16 mouse cellular contexts compared by ENCODE assay signal in the genomic region with DNA sequence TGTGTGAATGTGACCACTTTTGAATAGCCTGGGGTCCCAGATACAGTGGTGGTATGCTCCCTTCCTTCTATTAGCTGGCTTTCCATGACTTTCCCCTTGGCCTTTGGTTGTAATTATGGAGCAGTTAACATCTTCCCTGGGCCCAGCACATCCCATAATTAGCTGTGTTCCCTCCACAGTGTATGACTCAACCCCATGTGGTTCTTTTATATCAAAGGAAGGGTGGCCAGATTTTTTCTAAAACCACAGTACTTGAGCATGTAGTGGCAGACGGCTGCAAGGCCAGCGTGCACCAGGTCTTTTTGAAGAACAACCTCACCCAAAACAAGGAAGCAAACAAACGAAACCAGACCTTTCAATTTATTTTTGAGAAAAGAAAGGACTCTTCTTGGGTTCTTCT.
DNase-seq lines count a peak whose midpoint lies in the region; ATAC-seq lines count a peak whose summit lies in the region.
"Had no signal": no experiment of that assay in that cellular context is flagged by ENCODE, and none has a peak within 500 bp of the region (broad histone marks: within the 10 kb centered on the region; RNA-seq: fewer than 3 reads in every experiment).

No protein-coding gene starts in this region.

- H3K9ac ChIP-seq in embryonic facial prominence, embryonic 15.5 days = no peak overlapping the region
- H3K9ac ChIP-seq: limb, embryonic 12.5 days; liver, embryonic 14.5 days; midbrain, embryonic 12.5 days had no signal

- 69% methylated on average over 3 of the region's 3 CpGs for WGBS in embryonic facial prominence, embryonic 15.5 days

- H3K27ac ChIP-seq in embryonic facial prominence, embryonic 15.5 days (replicated peaks) = no peak overlapping the region
- H3K27ac ChIP-seq: hindbrain, postnatal 0 days; limb, embryonic 12.5 days; liver, embryonic 14.5 days; midbrain, embryonic 12.5 days had no signal

- no peaks in the 10 kb centered on the region for H3K4me1 ChIP-seq in embryonic facial prominence, embryonic 15.5 days
- H3K4me1 ChIP-seq: limb, embryonic 12.5 days; midbrain, embryonic 12.5 days had no signal

- DNase-seq in left cerebral cortex, adult 11 months (ENCODE audit: low spot score) = peak; percentile 8
- DNase-seq in left cerebral cortex, postnatal 10 days (ENCODE audit: extremely low spot score in 1 of 2, low spot score in 2 of 2) = no peak
- peak; percentile 4 for DNase-seq in right cerebral cortex, postnatal 25 days
- no peak for DNase-seq in right cerebral cortex, postnatal 14 days
- no peak for DNase-seq in kidney, postnatal 36 days
- no peak for DNase-seq in gastrocnemius, postnatal 4 days (ENCODE audit: low spot score in 2 of 2)
- DNase-seq: adrenal gland, adult 8-10 months; cerebellum, adult 18-20 months; kidney, adult 8-10 months; kidney, postnatal 25 days had no signal

- no peaks in the 10 kb centered on the region for H3K36me3 ChIP-seq in embryonic facial prominence, embryonic 15.5 days
- H3K36me3 ChIP-seq: limb, embryonic 12.5 days; midbrain, embryonic 12.5 days had no signal

- no peaks in the 10 kb centered on the region for H3K27me3 ChIP-seq in embryonic facial prominence, embryonic 15.5 days
- H3K27me3 ChIP-seq: limb, embryonic 12.5 days; midbrain, embryonic 12.5 days had no signal

- peak; percentile 47; the same call in 1 of the 2 replicates for ATAC-seq in embryonic facial prominence, embryonic 15.5 days (ENCODE audit: insufficient number of reproducible peaks, low FRiP score, low TSS enrichment, low read depth)
- ATAC-seq: CD4-positive, CD25-positive, alpha-beta regulatory T cell, adult 4 months; hindbrain, postnatal 0 days had no signal

- no peak overlapping the region for H3K4me2 ChIP-seq in embryonic facial prominence, embryonic 15.5 days (replicated peaks)
- H3K4me2 ChIP-seq: limb, embryonic 12.5 days; midbrain, embryonic 12.5 days had no signal

- intact Hi-C loops in left cerebral cortex, postnatal 10 days (cut with DNase I) = no loop called here

- no peaks in the 10 kb centered on the region for H3K9me3 ChIP-seq in embryonic facial prominence, embryonic 15.5 days (replicated peaks)
- H3K9me3 ChIP-seq: limb, embryonic 12.5 days; midbrain, embryonic 12.5 days had no signal

- no peak overlapping the region for H3K4me3 ChIP-seq in embryonic facial prominence, embryonic 15.5 days (replicated peaks)
- H3K4me3 ChIP-seq: limb, embryonic 12.5 days; midbrain, embryonic 12.5 days had no signal

Comparison
In these comparisons a context has a peak if more than half of its experiments do, and no peak if none do; other contexts are left out.
1. DNase-seq: peak in left cerebral cortex, adult 11 months (single experiment) and right cerebral cortex, postnatal 25 days (single experiment); none in left cerebral cortex, postnatal 10 days (0 of 2), right cerebral cortex, postnatal 14 days (single experiment), kidney, postnatal 36 days (0 of 2) and gastrocnemius, postnatal 4 days (0 of 2).